Mouse (Mus musculus): ENCODE data around the gene Btbd19. TPM values are rescaled to one million over a fixed set of nuclear protein-coding genes. Genes with fewer than 3 reads are reported as not detected.

Gene Btbd19
- total RNA-seq, 2 experiments from 2014 or later, result 3.3 to 3.6 TPM

DNA sequence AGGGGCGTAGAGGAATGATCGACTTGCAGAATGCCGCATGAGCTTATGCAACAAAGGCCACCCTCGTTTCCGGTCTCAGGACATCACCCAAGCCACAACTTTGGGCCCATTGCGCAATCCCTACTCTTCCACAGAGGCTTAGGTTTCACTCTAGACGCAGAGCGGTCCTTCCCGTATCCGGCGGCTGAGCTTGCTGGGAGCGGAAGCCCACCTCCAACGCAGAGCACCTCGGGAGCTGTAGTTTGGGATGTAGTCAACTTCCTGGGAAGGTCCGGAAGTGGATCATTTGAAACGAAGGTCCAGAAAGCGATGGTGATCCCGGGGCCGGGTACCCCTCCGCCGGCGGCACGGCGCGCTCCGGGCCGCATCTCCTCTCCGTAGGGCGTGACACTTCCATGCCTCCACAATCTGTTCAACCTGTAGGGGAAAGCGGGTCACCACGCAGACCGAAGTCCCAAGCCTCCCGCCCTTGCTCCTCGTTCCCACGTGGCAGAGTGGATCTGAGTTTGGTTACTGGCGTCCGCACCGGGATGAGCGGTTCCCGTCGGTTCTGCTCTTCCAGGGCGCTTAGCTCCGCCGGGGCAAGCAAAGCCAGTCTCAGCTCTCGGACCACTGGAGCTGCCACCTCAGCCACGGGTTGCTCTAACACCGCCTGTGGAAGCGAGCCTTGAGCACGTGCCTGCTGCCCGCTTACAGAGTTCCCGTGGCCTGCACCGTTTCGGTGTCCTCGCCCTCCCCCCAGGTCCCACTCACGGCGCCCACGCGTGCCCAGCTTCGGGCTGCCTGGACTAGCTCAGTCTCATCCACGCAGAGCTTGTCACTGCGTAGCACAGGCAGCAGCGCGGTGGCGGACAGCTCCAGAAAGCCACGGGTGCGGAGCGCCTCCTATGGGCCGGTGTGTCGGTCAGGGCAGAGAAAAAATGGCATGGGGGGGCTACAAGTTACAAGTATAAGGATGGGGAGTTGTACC lies 4.8 kb downstream of the Btbd19 start:
- intact Hi-C loops (cut with DNase I; ENCODE audit: low total_unique reads), result loop anchor here (5.0 kb wide), 1 partner anchor 118 kb away; no protein-coding TSS in a partner anchor
- peak; percentile 96 for DNase-seq

DNA sequence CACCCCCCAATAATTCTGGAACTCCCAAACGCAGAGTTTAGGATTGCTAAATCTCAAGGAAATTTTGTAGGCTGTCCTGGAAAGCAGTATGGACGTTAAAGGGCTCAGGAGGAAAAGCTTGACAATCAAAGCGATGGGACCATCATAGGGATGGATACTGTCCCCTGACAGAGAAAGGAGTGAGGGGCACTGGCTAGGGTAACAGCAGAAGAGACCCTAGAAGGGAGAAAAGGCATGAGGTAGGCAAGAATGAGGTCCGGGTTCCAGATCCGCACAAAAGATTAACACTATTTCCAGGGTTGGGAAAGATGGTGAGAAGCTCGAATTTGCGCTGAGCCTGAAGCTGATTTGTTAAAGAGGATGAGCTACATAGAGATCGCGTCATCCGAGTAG lies 5.5 kb downstream of the Btbd19 start:
- intact Hi-C loops (cut with DNase I; ENCODE audit: low total_unique reads), result loop anchor here (5.0 kb wide), 1 partner anchor 118 kb away; no protein-coding TSS in a partner anchor
- no peak for DNase-seq

DNA sequence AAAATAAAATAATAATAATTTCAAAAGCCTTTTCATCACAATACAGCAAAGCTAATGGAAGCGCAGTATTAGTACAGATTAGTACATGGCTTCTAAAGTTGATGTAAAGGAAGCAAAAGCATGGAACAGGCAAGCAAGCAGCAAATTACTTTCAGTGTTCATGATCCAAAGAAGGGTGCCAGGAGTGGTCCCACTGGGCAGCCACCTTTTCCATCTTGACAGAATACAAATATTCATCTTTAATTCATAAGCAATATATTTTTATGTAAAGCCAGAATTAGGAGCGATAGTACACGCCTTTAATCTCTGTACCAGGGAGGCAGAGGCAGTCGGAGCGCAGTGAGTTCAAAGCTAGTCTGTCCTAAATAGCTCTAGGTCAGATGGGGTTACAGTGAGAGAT lies 5.9 kb downstream of the Btbd19 start:
- DNase-seq, result no peak
- intact Hi-C loops (cut with DNase I; ENCODE audit: low total_unique reads), result loop anchor here (5.0 kb wide), 1 partner anchor 117 kb away; no protein-coding TSS in a partner anchor

DNA sequence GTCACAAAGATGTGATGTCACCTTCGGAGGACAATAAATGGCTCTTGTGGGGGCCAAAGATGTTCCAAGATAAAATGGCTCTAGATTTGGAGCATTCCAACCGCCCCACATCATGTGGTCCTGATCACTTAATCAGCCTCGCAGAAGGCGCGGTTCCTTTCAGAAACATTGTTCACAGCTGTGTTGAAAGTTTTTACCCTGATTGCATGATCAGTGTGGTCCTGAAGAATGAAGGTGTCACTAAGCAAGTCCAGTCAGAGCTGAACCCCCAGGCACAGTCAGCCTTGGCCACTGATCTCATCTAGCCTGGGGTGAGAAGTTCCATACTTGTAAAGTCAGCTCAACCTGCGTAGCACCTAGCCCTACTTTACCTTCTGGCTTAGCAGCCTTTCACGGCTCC lies 7.6 kb downstream of the Btbd19 start:
- DNase-seq, result no peak
- intact Hi-C loops (cut with DNase I; ENCODE audit: low total_unique reads), result no loop called here

DNA sequence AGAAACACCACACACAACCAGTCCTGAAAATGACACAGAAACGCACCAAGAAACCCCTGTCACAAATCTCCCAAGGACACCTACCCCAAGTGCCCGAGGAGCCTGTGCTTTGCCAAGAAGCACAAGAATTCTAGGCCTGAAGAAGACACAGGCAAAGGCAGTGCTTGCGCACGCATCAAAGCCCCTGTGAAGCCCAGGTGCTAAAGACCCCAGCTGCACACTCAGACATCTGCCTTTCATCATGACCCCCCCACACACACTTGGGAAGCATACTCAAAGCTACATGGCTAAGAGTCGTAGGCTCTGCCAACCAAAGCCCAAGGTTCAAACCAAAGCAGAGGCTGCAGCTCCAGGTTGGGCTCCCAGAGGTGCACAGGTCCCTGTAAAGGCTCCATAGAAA lies 9.9 kb downstream of the Btbd19 start:
- DNase-seq, result no peak
- intact Hi-C loops (cut with DNase I; ENCODE audit: low total_unique reads), result no loop called here

DNA sequence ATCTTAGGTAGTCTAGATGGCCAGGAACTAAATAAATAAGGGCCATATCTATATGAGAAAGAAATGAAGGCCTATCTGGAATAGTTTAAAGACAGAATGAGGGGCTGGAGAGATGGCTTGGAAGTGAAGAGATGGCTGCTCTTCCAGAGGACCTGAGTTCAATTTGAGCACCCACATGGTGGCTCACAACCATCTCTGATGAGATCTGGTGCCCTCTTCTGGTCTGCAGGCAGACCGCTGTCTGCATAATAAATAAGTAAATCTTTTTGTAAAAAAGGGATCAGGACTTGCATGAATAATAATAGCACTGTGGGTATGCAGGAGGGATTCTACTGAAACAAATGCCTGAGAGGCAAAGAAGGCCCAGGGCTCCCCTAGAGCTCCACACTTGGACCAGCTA lies 12.3 kb downstream of the Btbd19 start:
- no peak for DNase-seq

DNA sequence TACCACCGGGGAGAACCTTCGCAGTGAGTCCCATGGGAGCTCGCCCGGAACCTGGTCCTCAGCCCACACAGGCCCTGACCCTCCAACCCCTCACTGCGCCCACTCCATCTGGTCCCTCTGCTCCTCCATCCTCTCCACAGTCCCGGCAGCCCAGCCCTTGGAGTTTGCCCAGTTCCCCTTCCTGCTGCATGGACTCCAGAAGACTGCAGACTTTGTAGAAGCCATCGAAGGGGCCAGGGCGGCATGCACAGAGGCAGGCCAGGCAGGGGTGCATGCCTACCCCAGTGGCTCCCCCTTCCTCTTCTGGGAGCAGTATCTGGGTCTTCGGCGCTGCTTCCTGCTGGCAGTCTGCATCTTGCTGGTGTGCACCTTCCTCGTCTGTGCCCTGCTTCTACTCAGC lies 14.5 kb downstream of the Btbd19 start:
- intact Hi-C loops (cut with DNase I; ENCODE audit: low total_unique reads), result no loop called here
- DNase-seq, result no peak

More for the DNA sequence above, 12.3 kb downstream of the Btbd19 start:
- intact Hi-C loops (cut with DNase I; ENCODE audit: low total_unique reads), result no loop called here

DNA sequence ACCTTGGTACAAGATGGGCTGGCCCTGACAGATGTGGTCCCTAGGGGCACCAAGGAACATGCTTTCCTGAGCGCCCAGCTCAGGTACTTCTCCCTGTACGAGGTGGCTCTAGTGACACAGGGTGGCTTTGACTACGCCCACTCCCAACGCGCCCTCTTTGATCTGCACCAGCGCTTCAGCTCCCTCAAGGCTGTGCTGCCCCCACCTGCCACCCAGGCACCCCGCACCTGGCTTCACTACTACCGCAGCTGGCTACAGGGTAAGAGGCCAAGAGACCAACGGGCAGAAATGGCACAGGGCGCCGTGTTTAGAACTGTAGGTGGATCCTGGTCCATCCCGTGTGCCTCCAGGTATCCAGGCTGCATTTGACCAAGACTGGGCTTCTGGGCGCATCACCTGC lies 15.3 kb downstream of the Btbd19 start:
- intact Hi-C loops (cut with DNase I; ENCODE audit: low total_unique reads), result no loop called here

DNA sequence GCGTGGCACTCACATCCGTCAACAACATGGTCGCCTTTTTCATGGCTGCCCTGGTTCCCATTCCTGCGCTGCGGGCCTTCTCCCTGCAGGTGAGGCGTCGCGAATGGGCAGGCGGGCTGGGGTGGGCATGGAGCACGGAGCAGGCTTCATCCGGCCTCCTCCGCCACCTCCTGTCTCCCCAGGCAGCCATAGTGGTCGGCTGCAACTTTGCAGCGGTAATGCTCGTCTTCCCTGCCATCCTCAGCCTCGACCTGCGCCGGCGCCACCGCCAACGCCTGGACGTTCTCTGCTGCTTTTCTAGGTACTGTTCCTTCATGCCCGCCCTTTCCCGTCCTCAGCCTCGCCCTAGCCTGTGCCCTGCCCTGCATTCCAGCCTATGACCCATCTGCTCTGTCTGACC lies 16.2 kb downstream of the Btbd19 start:
- DNase-seq, result no peak

More for the DNA sequence above, 15.3 kb downstream of the Btbd19 start:
- DNase-seq, result no peak

DNA sequence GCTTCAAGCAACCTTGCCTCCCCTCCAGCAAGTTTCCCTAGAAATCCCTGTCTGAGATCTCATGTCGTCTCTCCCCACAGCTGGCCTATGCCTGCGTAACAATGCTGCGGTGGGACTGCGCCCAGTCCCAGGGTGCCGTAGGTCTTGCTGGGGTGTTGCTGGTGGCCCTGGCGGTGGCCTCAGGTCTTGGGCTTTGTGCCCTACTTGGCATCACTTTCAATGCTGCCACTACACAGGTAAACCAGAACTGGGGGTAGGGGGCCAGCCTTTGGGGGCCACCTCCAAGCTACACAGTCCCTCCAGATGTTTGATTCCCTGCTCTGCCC lies 17.0 kb downstream of the Btbd19 start:
- no peak for DNase-seq
- intact Hi-C loops (cut with DNase I; ENCODE audit: low total_unique reads), result no loop called here

More for the DNA sequence above, 16.2 kb downstream of the Btbd19 start:
- intact Hi-C loops (cut with DNase I; ENCODE audit: low total_unique reads), result no loop called here

DNA sequence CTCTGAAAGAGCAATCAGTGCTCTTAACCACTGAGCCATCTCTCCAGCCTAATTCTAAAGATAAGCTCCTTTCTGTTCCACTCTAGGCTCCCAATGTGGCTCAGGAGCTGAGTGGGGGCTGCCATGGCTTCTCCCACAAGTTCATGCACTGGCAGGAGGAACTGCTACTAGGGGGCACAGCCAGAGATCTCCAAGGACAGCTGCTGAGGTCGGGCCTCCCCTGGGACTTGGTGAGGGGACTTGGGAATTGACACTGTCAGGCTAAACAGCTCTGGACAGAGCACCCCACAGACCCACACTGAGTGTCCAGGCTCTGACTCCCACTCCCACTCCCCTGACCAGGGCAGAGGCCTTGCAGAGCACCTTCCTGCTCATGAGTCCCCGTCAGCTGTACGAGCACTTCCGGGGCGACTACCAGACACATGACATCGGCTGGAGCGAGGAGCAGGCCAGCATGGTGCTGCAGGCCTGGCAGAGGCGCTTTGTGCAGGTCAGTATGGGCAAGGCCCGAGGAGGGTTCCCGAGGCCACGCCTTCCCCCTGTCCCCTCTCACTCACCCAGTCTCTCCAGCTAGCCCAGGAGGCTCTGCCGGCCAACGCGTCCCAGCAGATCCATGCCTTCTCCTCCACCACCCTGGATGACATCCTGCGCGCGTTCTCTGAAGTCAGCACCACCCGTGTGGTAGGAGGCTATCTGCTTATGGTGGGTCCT lies 17.6 kb downstream of the Btbd19 start:
- intact Hi-C loops (cut with DNase I; ENCODE audit: low total_unique reads), result no loop called here
- DNase-seq, result no peak

DNA sequence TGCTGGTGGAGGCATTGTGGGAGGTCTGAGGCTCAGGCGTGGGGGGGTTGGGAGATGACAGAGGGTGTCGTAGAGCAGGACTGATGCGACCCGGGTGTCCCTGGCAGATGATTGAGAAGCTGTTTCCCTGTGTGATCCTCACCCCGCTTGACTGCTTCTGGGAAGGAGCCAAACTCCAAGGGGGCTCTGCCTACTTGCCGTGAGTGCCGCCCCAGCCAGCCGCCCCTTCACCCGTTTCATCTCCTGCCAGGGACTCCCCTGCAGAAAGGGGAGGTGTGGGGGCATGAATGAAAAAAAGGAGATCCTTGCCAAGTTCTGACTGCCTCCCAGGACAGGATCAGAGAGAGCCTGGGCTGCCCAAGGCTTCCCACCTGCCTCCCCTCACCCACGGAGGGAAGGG lies 20.4 kb downstream of the Btbd19 start:
- no peak for DNase-seq
- intact Hi-C loops (cut with DNase I; ENCODE audit: low total_unique reads), result no loop called here

DNA sequence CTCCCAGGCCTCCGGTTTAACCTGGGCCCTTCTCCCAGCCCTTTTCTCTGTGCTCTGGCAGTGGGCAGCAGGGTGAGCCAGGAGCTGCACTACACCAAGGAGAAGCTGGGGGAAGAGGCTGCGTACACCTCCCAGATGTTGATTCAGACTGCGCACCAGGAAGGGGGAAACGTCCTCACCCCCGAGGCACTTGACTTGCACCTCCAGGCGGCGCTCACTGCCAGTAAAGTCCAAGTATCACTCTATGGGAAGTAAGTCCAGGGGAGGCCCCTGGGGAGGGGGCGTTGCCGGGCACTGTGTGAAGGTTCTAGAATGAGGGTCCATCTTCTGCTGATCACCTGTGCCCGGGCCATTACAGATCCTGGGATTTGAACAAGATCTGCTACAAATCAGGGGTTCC lies 20.9 kb downstream of the Btbd19 start:
- intact Hi-C loops (cut with DNase I; ENCODE audit: low total_unique reads), result no loop called here
- DNase-seq, result no peak

DNA sequence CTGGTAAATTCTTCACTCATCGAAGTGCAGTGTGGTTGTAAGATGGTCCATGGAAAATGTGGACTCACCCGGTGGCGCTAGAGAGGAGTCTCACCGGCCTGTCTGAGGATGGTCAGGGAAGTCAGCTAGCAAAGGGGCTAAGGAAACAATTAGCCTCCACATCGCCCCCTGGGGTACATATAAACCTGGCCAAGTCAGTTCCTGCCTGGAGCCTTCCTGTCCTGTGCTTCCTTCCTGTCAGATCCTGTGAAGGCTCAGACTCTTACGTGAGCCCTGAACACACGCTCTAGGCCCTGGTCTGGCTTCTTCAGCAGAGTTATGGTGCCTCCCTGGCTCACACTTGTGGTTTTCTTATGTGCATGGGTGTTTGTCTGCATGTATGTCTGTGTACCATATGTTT lies 24.3 kb downstream of the Btbd19 start:
- intact Hi-C loops (cut with DNase I; ENCODE audit: low total_unique reads), result no loop called here
- no peak for DNase-seq

DNA sequence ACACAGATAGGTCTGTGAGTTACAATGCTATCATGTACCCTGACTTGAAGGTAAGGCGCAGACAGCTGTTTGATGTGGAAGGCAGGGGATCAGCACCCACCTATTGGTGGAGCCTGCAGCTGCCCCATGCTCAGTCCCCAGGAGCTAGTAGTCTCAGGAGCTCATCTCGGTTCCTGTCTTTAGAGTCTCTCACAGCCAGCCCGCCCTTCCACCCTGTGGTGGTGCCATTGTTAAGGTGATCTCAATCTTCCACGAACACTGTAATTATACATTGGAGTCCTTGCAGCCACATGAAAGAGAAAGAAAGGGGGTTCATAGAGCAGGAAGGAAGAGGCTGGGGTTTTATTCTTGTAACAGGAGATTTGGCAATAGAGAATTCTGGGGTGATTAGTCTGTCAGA lies 25.5 kb downstream of the Btbd19 start:
- DNase-seq, result no peak
- intact Hi-C loops (cut with DNase I; ENCODE audit: low total_unique reads), result no loop called here

DNA sequence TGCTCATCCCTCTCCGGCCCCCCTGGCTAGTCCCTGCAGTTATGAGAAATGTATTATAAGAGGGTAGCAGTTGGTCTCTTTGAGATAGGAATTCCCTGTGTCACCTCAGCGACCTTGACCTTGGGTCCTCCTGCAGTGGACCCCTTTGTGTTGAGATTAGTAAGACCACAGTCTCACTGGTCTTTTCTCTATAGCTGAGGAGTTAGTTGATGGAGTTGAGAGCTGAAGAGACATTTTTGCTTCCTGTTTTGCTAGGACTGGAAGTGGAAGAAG lies 26.8 kb downstream of the Btbd19 start:
- intact Hi-C loops (cut with DNase I; ENCODE audit: low total_unique reads), result no loop called here
- no peak for DNase-seq

DNA sequence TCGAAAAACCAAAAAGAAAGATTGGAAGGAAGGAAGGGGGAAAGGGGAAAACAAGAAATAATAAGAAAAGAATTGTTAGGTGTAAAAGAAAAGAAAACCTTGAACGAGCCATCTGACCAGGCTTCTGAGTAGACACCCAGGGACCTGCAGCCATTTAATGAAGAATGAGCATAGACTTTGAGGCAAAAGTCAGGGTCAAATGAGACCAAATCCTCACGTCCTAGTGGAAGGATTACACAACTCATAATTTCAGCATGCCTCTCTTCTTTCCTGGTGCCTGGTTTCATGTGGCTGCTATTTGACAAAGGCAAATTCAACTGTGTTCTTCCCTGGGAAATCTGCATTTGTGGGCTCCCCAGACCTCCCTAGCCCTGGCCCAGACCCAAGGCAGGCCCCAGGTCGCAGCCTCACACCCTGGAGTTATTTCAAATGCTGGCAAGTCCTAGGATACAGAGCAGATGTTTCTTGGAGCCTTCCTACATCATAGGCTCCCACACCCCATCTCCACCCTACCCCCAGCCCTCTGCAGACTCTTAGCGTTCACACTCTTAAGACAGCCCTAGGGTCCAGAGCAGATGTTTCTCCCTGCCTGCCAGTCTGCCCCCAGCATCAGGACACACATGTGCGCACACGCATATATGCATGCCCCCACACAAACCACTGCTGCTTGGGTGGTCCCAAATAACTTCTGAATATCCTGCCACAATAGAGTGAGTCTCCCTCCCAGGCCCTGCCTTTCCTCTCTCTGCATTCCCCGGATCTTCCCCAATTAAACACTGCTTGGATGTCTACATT lies 27.4 kb downstream of the Btbd19 start:
- peak; percentile 44 for DNase-seq
- intact Hi-C loops (cut with DNase I; ENCODE audit: low total_unique reads), result no loop called here

DNA sequence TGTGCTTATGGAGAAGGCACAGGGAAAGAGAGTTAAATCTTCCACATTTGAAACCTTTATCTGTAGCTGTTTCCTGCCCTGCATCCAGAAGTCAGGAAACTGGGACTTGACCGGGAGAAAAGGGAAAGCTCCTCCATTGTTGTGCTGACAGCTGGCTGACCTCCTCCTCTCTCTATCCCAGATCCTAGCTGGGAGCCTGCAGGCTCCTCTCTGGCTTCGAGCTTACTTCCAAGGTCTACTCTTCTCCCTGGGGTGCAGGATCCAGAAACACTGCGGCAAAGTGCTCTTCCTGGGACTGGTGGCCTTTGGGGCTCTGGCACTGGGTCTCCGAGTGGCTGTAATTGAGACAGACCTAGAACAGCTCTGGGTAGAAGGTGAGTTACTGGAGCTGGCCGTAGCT lies 28.9 kb downstream of the Btbd19 start:
- intact Hi-C loops (cut with DNase I; ENCODE audit: low total_unique reads), result no loop called here
- no peak for DNase-seq

DNA sequence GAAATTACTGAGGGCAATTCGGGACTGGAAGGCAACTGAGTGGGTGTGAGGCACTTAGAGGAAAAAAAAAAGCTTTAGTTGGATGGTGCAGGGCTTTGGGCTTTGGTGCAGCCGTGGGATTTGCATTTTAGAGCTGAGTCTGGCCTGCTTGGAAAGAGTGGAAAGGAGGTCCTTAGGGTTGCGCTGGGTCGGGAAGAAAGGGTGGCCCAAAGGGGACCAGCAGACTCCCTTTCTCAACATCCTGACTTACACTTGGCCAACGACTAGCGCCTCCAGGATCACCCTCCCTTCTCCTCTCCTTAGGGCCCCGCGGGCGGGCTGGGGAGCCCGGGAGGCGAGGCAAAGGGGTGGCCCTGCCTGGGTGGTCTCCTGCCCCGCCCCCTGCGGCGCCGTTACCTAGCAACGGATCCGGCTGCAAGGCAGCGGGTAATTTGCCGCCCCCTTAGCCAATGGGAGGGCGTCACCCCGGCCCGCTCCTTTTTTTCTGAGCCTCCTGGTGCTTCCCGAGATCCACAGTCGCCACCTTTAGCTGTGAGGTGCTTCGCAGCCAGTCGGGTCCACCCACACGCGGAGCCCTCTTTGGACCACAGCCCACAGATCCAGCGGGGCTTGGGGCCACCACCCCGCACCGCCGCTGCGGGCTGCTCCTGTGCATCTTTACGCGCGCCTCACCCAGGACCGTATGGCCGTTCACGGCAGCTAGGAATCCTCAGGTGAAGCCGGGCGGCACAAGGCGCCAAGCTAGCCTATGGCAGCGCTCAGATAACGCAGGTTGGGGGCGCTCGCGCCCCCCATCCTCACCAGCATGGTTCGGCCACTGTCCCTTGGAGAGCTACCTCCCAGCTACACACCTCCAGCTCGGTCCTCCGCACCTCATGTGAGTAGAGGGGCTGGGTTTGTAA lies 29.7 kb downstream of the Btbd19 start, which contains the start of gene Ptch2:
TSS of gene Ptch2 (plus strand) at position 525 of the 902 bp plus-strand sequence.
- intact Hi-C loops (cut with DNase I; ENCODE audit: low total_unique reads), result no loop called here
- peak; percentile 89 for DNase-seq

All from gastrocnemius, postnatal 14 days (tissue).